ENCODE assay signal across 8 mouse cellular contexts in the genomic region with DNA sequence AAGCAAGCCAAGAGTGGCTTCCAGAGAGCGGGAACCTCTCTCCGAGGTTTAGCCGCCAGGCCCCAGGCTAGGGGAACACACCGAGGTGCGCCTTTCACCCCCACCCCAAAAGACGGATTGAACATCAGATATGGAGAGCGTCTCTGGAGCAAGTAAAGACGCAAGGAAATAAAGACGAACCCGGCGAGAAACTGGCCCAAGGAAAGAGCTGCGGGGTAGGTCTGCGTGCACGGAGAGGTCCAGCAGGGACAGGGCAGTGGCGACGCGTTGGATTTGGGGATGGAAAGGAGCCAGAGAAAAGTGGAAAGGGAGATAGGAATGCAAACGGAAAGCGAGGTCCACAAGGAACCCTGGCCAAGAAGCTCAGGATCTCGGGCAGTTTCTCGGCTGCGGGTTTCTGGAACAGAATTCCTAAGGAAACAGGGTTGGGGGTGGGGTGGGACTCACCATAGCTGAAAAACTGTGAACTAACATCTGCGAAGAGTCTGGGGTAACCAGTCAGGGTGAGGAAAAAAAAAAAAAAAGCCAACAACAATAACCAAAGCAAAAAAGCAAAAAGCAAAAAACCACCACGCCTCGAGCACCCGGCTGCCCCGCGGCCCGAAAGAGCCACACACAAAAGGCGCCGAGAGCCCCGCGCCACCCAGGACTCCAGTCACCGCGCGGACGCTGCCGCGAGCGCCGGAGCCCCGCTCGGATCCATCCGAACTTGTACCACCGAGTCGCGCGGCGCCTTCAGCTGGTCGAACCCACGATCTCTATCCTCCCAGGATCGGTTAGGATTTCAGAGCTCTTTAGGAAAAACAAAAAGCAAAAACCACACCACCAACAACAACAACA. TPM values are rescaled to one million over a fixed set of nuclear protein-coding genes. Genes with fewer than 3 reads are reported as not detected.
DNase-seq lines count a peak whose midpoint lies in the region; ATAC-seq lines count a peak whose summit lies in the region.

No protein-coding gene starts in this region.

- no peaks in the 10 kb centered on the region for H3K36me3 ChIP-seq in heart, embryonic 11.5 days (ENCODE audit: control insufficient read depth, insufficient read depth, low read length)
- H3K36me3 ChIP-seq in midbrain, embryonic 12.5 days = no peaks in the 10 kb centered on the region

- no peak overlapping the region for H3K27ac ChIP-seq in heart, embryonic 11.5 days (ENCODE audit: low read depth, low read length)
- peak overlapping the region; percentile 86 for H3K27ac ChIP-seq in midbrain, embryonic 12.5 days (replicated peaks)

- H3K9ac ChIP-seq in heart, embryonic 11.5 days (ENCODE audit: low read depth, low read length) = 0 out of 2 replicates have a peak overlapping the region, but pooled peaks have one; percentile 46
- H3K9ac ChIP-seq in midbrain, embryonic 12.5 days (replicated peaks) = peak overlapping the region; percentile 52

- no peak for ATAC-seq in heart, embryonic 11.5 days (replicated peaks; ENCODE audit: insufficient number of reproducible peaks, low FRiP score, low TSS enrichment)
- ATAC-seq in midbrain, embryonic 12.5 days (ENCODE audit: low FRiP score, low read depth) = no peak

- peak overlapping the region; percentile 55 for H3K4me3 ChIP-seq in heart, embryonic 11.5 days (ENCODE audit: low read depth, low read length)
- H3K4me3 ChIP-seq in midbrain, embryonic 12.5 days = peak overlapping the region; percentile 46

- WGBS in heart, embryonic 11.5 days (ENCODE audit: insufficient replicate concordance) = under 1% methylated on average over 52 of the region's 52 CpGs
- WGBS in midbrain, embryonic 12.5 days = under 1% methylated on average over 52 of the region's 52 CpGs

- intact Hi-C loops in heart, postnatal 25 days (cut with DNase I) = no loop called here
- intact Hi-C loops in heart, postnatal 10 days (cut with DNase I) = no loop called here

- H3K27me3 ChIP-seq in heart, embryonic 11.5 days (ENCODE audit: control insufficient read depth, insufficient read depth, low read length) = peaks cover 87% of the 10 kb centered on the region
- peaks cover 86% of the 10 kb centered on the region for H3K27me3 ChIP-seq in midbrain, embryonic 12.5 days

- peaks cover 8% of the 10 kb centered on the region; the same call in 1 of the 2 replicates for H3K4me1 ChIP-seq in heart, embryonic 11.5 days (ENCODE audit: control insufficient read depth, insufficient read depth, low read length)
- H3K4me1 ChIP-seq in midbrain, embryonic 12.5 days = peaks cover 16% of the 10 kb centered on the region; the same call in 1 of the 2 replicates

- no peaks in the 10 kb centered on the region for H3K9me3 ChIP-seq in heart, embryonic 11.5 days (replicated peaks; ENCODE audit: control insufficient read depth, low read length)
- no peaks in the 10 kb centered on the region for H3K9me3 ChIP-seq in midbrain, embryonic 12.5 days

- peak overlapping the region; percentile 82 for H3K4me2 ChIP-seq in heart, embryonic 11.5 days
- H3K4me2 ChIP-seq in midbrain, embryonic 12.5 days (replicated peaks) = peak overlapping the region; percentile 59

- DNase-seq in heart, postnatal 25 days (ENCODE audit: low spot score) = no peak
- DNase-seq in Muller cell, postnatal 12 days (ENCODE audit: inconsistent ontology term) = peak; percentile 55
- DNase-seq in heart, postnatal 10 days = peak; percentile 40 to 46
- DNase-seq in gastrocnemius, postnatal 25 days = no peak
- no peak for DNase-seq in adrenal gland, postnatal 14 days
- DNase-seq in ovary, postnatal 36 days (ENCODE audit: low spot score) = no peak

RNA-seq across cellular contexts. Expression of a gene that starts 8.4 kb away (rescaled TPM):
- 0.14 and 0.39 TPM in 2 replicates for polyA plus RNA-seq in heart, embryonic 11.5 days (2014; fragmentation: Nextera tagmentation; extraction: Ambion mirVana)
- total RNA-seq in heart, postnatal 25 days (2021) = under 1 TPM; 0.14 to 0.23 TPM
- total RNA-seq in heart, postnatal 10 days (2021) = under 1 TPM; 0.22 TPM
- 5.9 and 6.3 TPM in 2 replicates for polyA plus RNA-seq in midbrain, embryonic 12.5 days (2016; fragmentation: Nextera tagmentation; extraction: Ambion mirVana)
- total RNA-seq in gastrocnemius, postnatal 25 days (2021) = not detected
- 0.30 and 0.38 TPM in 2 replicates for total RNA-seq in adrenal gland, postnatal 14 days (2021)

Comparison
In these comparisons a context has a peak if more than half of its experiments do, and no peak if none do; other contexts are left out.
1. DNase-seq: peak in Muller cell, postnatal 12 days (single experiment) and heart, postnatal 10 days (2 of 2); none in heart, postnatal 25 days (single experiment), gastrocnemius, postnatal 25 days (single experiment), adrenal gland, postnatal 14 days (single experiment) and ovary, postnatal 36 days (single experiment).